In the genomic region with DNA sequence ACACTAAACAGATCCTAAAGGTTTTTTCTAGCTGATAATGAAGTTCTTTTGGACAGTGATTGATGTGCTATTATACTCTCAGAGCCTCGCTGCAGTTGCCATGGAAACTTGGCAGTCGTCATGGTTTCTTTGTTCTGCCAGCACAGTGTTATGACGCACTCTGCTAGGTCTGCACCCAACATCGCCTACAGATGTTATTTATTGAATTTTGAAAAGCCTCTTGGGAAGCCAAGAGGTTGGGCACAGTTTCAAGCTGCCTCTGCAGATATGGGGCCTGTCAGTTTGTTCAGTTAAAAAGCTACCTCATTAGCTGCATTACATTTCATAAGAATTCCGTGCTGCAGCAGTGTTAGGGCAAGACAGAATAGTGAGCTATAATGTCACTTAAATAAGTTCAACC, we compare ENCODE assay signal across 8 mouse cellular contexts.
DNase-seq lines count a peak whose midpoint lies in the region; ATAC-seq and TF ChIP-seq lines count a peak whose summit lies in the region.

No protein-coding gene starts in this region.

- no peaks in the 10 kb centered on the region for H3K36me3 ChIP-seq in embryonic facial prominence, embryonic 12.5 days
- H3K36me3 ChIP-seq in heart, adult 2 months (ENCODE audit: control insufficient read depth, insufficient read depth, low read length), result peaks cover 5% of the 10 kb centered on the region
- no peaks in the 10 kb centered on the region for H3K36me3 ChIP-seq in kidney, adult 2 months (ENCODE audit: control insufficient read depth, insufficient read depth, low read length)
- no peaks in the 10 kb centered on the region for H3K36me3 ChIP-seq in midbrain, postnatal 0 days (ENCODE audit: insufficient read depth, low read length)

- no peak overlapping the region for H3K27ac ChIP-seq in embryonic facial prominence, embryonic 12.5 days
- H3K27ac ChIP-seq in heart, adult 2 months, result peak overlapping the region; percentile 21; the same call in 1 of the 2 replicates
- no peak overlapping the region for H3K27ac ChIP-seq in kidney, adult 2 months (ENCODE audit: insufficient read depth, low read depth, low read length)
- H3K27ac ChIP-seq in midbrain, postnatal 0 days (ENCODE audit: low read depth, low read length), result peak overlapping the region; percentile 70; the same call in 1 of the 2 replicates

- no peak for TF ChIP-seq EP300 in heart, adult 2 months (IDR thresholded peaks at IDR 0.05; ENCODE audit: insufficient read depth, low read depth, low read length)

- H3K9ac ChIP-seq in embryonic facial prominence, embryonic 12.5 days, result no peak overlapping the region
- no peak overlapping the region for H3K9ac ChIP-seq in heart, adult 2 months (ENCODE audit: low read depth, low read length)
- H3K9ac ChIP-seq in midbrain, postnatal 0 days (replicated peaks; ENCODE audit: low read length, poor library complexity, severe bottlenecking), result no peak overlapping the region

- no peak for TF ChIP-seq POLR2A in heart, adult 2 months (IDR thresholded peaks at IDR 0.05; ENCODE audit: insufficient read depth, low read depth, low read length)
- TF ChIP-seq POLR2A in kidney, adult 2 months (IDR thresholded peaks at IDR 0.05; ENCODE audit: low read depth, low read length), result no peak

- no peaks in the 10 kb centered on the region for H3K79me2 ChIP-seq in heart, adult 2 months (replicated peaks; ENCODE audit: control insufficient read depth, insufficient read depth, low read length)

- peaks cover 10% of the 10 kb centered on the region for H3K4me1 ChIP-seq in embryonic facial prominence, embryonic 12.5 days
- peaks cover 6% of the 10 kb centered on the region for H3K4me1 ChIP-seq in heart, adult 2 months (ENCODE audit: control insufficient read depth, insufficient read depth, low read length)
- H3K4me1 ChIP-seq in kidney, adult 2 months (ENCODE audit: control insufficient read depth, insufficient read depth, low read length), result no peaks in the 10 kb centered on the region
- peaks cover 7% of the 10 kb centered on the region; the same call in 1 of the 2 replicates for H3K4me1 ChIP-seq in midbrain, postnatal 0 days (ENCODE audit: insufficient read depth, low read length)

- H3K27me3 ChIP-seq in embryonic facial prominence, embryonic 12.5 days, result no peaks in the 10 kb centered on the region
- no peaks in the 10 kb centered on the region for H3K27me3 ChIP-seq in heart, adult 2 months (ENCODE audit: control insufficient read depth, insufficient read depth, low read length)
- no peaks in the 10 kb centered on the region for H3K27me3 ChIP-seq in kidney, adult 2 months (replicated peaks; ENCODE audit: control insufficient read depth, insufficient read depth, low read length)
- no peaks in the 10 kb centered on the region for H3K27me3 ChIP-seq in midbrain, postnatal 0 days (ENCODE audit: insufficient read depth, low read length)

- no peak overlapping the region for H3K4me3 ChIP-seq in embryonic facial prominence, embryonic 12.5 days
- H3K4me3 ChIP-seq in heart, adult 2 months, result no peak overlapping the region
- no peak overlapping the region for H3K4me3 ChIP-seq in kidney, adult 2 months (ENCODE audit: insufficient read depth, low read depth, low read length)
- H3K4me3 ChIP-seq in midbrain, postnatal 0 days (ENCODE audit: low read depth, low read length), result no peak overlapping the region

- 0 out of 2 replicates have a peak overlapping the region, but pooled peaks have one; percentile 11 for H3K4me2 ChIP-seq in embryonic facial prominence, embryonic 12.5 days (replicated peaks)
- H3K4me2 ChIP-seq in midbrain, postnatal 0 days (ENCODE audit: low read depth, low read length, poor library complexity, severe bottlenecking), result no peak overlapping the region

- WGBS in embryonic facial prominence, embryonic 12.5 days, result 6% methylated on average over 5 of the region's 5 CpGs
- WGBS in heart, adult 2 months, result 11% methylated on average over 5 of the region's 5 CpGs
- WGBS in kidney, adult 2 months, result 22% methylated on average over 5 of the region's 5 CpGs
- 3% methylated on average over 5 of the region's 5 CpGs for WGBS in midbrain, postnatal 0 days

- ATAC-seq in embryonic facial prominence, embryonic 12.5 days (ENCODE audit: insufficient number of reproducible peaks, insufficient read depth, low FRiP score, low TSS enrichment), result peak; percentile 72; the same call in 1 of the 2 replicates
- peak; percentile 88 for ATAC-seq in midbrain, postnatal 0 days (ENCODE audit: low FRiP score)

- no peaks in the 10 kb centered on the region for H3K9me3 ChIP-seq in embryonic facial prominence, embryonic 12.5 days
- H3K9me3 ChIP-seq in midbrain, postnatal 0 days (ENCODE audit: low read length), result no peaks in the 10 kb centered on the region

- no peak for TF ChIP-seq CTCF in heart, adult 2 months (IDR thresholded peaks at IDR 0.05)
- TF ChIP-seq CTCF in kidney, adult 2 months (conservative IDR thresholded peaks at IDR 0.05; ENCODE audit: insufficient read depth, insufficient read length, low read depth, low read length), result no peak
- TF ChIP-seq CTCF in midbrain, postnatal 0 days (IDR thresholded peaks at IDR 0.05), result no peak

- peak; percentile 9 to 12 for DNase-seq in spleen, postnatal 36 days (ENCODE audit: low spot score in 2 of 2)
- DNase-seq in spleen, adult 12 weeks (ENCODE audit: low spot score), result no peak
- DNase-seq in heart, adult 2 months, result peak; percentile 73 to 82
- peak; percentile 87 for DNase-seq in kidney, adult 2 months
- peak; percentile 76 to 82 for DNase-seq in left cerebral cortex, postnatal 36 days (ENCODE audit: low spot score in 2 of 2)
- DNase-seq in midbrain, postnatal 0 days (ENCODE audit: low spot score), result peak; percentile 94
- peak; percentile 52 for DNase-seq in testis, postnatal 10 days (ENCODE audit: low spot score)

- intact Hi-C loops in heart, adult 2 months (cut with DNase I), result no loop called here
- intact Hi-C loops in left cerebral cortex, postnatal 36 days (cut with DNase I), result loop anchor here (2.0 kb wide), 1 partner anchor 26 kb away; no protein-coding TSS in a partner anchor

Comparison
In these comparisons a context has a peak if more than half of its experiments do, and no peak if none do; other contexts are left out.
1. H3K27ac ChIP-seq: peak in heart, adult 2 months (single experiment) and midbrain, postnatal 0 days (single experiment); none in embryonic facial prominence, embryonic 12.5 days (single experiment) and kidney, adult 2 months (single experiment).